Mouse (Mus musculus) ES-CJ7 (cell line): ENCODE measurements around the gene Patj.
A peak's percentile ranks its signal among the peaks of the same experiment; 100 is the strongest.

Experiments used
- DNase-seq: peaks from one replicate; pipeline ENCODE4 v3.0.0; 2011; ENCODE audit warnings: low read depth, low spot score

Patj gene

GRCm38 (mm10) chr4:98653650-98654049 is 258.1 kb downstream of the Patj start:
- no peak for DNase-seq

GRCm38 (mm10) chr4:98654419-98654821 is 258.8 kb downstream of the Patj start:
- DNase-seq, result no peak

GRCm38 (mm10) chr4:98656759-98657158 is 261.2 kb downstream of the Patj start:
- no peak for DNase-seq

GRCm38 (mm10) chr4:98659032-98659431 is 263.4 kb downstream of the Patj start:
- no peak for DNase-seq

- no peak for DNase-seq
These were observed 264.9 kb downstream of the Patj start for GRCm38 (mm10) chr4:98660534-98660933.

GRCm38 (mm10) chr4:98665884-98666283 is 270.3 kb downstream of the Patj start:
- DNase-seq, result no peak

GRCm38 (mm10) chr4:98666451-98666850 is 270.9 kb downstream of the Patj start:
- no peak for DNase-seq

- DNase-seq, result no peak
These were observed 271.4 kb downstream of the Patj start for GRCm38 (mm10) chr4:98667009-98667408.

GRCm38 (mm10) chr4:98677506-98677905 is 281.9 kb downstream of the Patj start:
- no peak for DNase-seq

- DNase-seq, result no peak
These were observed 291.2 kb downstream of the Patj start for GRCm38 (mm10) chr4:98686678-98687267.

GRCm38 (mm10) chr4:98688116-98688515 is 292.5 kb downstream of the Patj start:
- DNase-seq, result no peak

GRCm38 (mm10) chr4:98688520-98688919 is 292.9 kb downstream of the Patj start:
- no peak for DNase-seq

GRCm38 (mm10) chr4:98689988-98690387 is 294.4 kb downstream of the Patj start:
- peak; percentile 20 for DNase-seq

- no peak for DNase-seq
These were observed 298.0 kb downstream of the Patj start for GRCm38 (mm10) chr4:98693465-98694185.

GRCm38 (mm10) chr4:98697932-98698331 is 302.3 kb downstream of the Patj start:
- DNase-seq, result no peak

GRCm38 (mm10) chr4:98698921-98699320 is 303.3 kb downstream of the Patj start:
- DNase-seq, result no peak

- no peak for DNase-seq
These were observed 304.6 kb downstream of the Patj start for GRCm38 (mm10) chr4:98700156-98700555.

- DNase-seq, result peak; percentile 80
These were observed 306.8 kb downstream of the Patj start for GRCm38 (mm10) chr4:98702201-98702894.

- DNase-seq, result no peak
These were observed 315.3 kb downstream of the Patj start for GRCm38 (mm10) chr4:98710891-98711290.

GRCm38 (mm10) chr4:98717735-98718546 is 322.4 kb downstream of the Patj start:
- DNase-seq, result no peak

GRCm38 (mm10) chr4:98718547-98718917 is 322.9 kb downstream of the Patj start:
- DNase-seq, result no peak

GRCm38 (mm10) chr4:98722454-98722853 is 326.9 kb downstream of the Patj start:
- peak; percentile 94 for DNase-seq
